Mouse (Mus musculus) CH12.LX (cell line): ENCODE measurements around the gene Kank1. TPM values are rescaled to one million over a fixed set of nuclear protein-coding genes. Genes with fewer than 3 reads are reported as not detected.

Experiments
- DNase-seq: peaks from one replicate; pipeline ENCODE4 v3.0.0-alpha.2; 2013; ENCODE audit errors: extremely low read depth
- H3K27ac ChIP-seq: 2 replicates; pipeline ENCODE4 v1.5.1; 2012; ENCODE audit warnings: low read depth, mild to moderate bottlenecking, control low read depth, moderate library complexity; ENCODE audit not compliant: insufficient read depth
- H3K27me3 ChIP-seq: replicated peaks from 2 replicates; pipeline ENCODE3; 2012; ENCODE audit warnings: inconsistent platforms
- H3K36me3 ChIP-seq, 2 experiments: replicated peaks in 1 of 2; 2 replicates each; pipeline versions ENCODE3 to v1.6.1; 2012; ENCODE audit warnings: inconsistent platforms in 1 of 2, low read length in 1 of 2, mild to moderate bottlenecking in 1 of 2, mixed read lengths in 1 of 2, moderate library complexity in 1 of 2; ENCODE audit not compliant: control insufficient read depth in 1 of 2, insufficient read depth in 1 of 2
- H3K4me1 ChIP-seq, 2 experiments: 2 replicates each; pipeline ENCODE4 v1.6.1; 2012; ENCODE audit warnings: inconsistent platforms in 1 of 2, moderate library complexity in 1 of 2; ENCODE audit not compliant: insufficient read depth in 2 of 2, control insufficient read depth in 1 of 2
- H3K4me2 ChIP-seq: 2 replicates; pipeline ENCODE4 v1.6.1; 2012; ENCODE audit warnings: low read depth, mild to moderate bottlenecking, control low read depth; ENCODE audit not compliant: poor library complexity, insufficient read depth, severe bottlenecking
- H3K4me3 ChIP-seq, 3 experiments: fragments of 150-350 bp in 1 of 3; sonication (generic) in 1 of 3; replicated peaks in 1 of 3; 2 replicates each; pipeline versions ENCODE3 to v1.5.1; 2011 to 2012; ENCODE audit warnings: low read depth in 2 of 3, low read length in 2 of 3, mild to moderate bottlenecking in 2 of 3, moderate library complexity in 2 of 3, control low read depth in 1 of 3, improper control_type of control experiment in 1 of 3, inconsistent platforms in 1 of 3, mixed read lengths in 1 of 3; ENCODE audit not compliant: poor library complexity in 1 of 3
- H3K79me2 ChIP-seq: replicated peaks from 2 replicates; pipeline ENCODE4 v1.6.1; 2012; ENCODE audit warnings: mild to moderate bottlenecking, moderate library complexity; ENCODE audit not compliant: control insufficient read depth, poor library complexity, insufficient read depth, severe bottlenecking; ENCODE audit errors: extremely low read depth
- H3K9ac ChIP-seq: 2 replicates; pipeline ENCODE4 v1.6.1; 2012; ENCODE audit warnings: low read depth, mild to moderate bottlenecking, control low read depth, moderate library complexity; ENCODE audit not compliant: insufficient read depth
- H3K9me3 ChIP-seq: replicated peaks from 2 replicates; pipeline ENCODE3; 2012; ENCODE audit warnings: low read length, inconsistent platforms, mixed read lengths
- BHLHE40 ChIP-seq: IDR thresholded peaks from 2 replicates; pipeline ENCODE4 v1.6.1; 2011; ENCODE audit warnings: mild to moderate bottlenecking, low read depth, low read length, improper control_type of control experiment
- CTCF ChIP-seq, 2 experiments: IDR thresholded peaks in 1 of 2; conservative IDR thresholded peaks in 1 of 2; 2 replicates each; pipeline ENCODE4 v1.5.1; 2011 to 2012; ENCODE audit warnings: low read depth in 2 of 2, low read length in 2 of 2, improper control_type of control experiment in 1 of 2, inconsistent platforms in 1 of 2, mild to moderate bottlenecking in 1 of 2, moderate library complexity in 1 of 2
- E2F4 ChIP-seq: IDR thresholded peaks from 2 replicates; pipeline ENCODE4 v1.6.1; 2011; ENCODE audit warnings: low read depth, low read length, improper control_type of control experiment; ENCODE audit not compliant: insufficient replicate concordance
- ETS1 ChIP-seq: conservative IDR thresholded peaks from 2 replicates; pipeline ENCODE4 v1.6.1; 2012; ENCODE audit warnings: low read depth, mild to moderate bottlenecking, inconsistent platforms, low read length, improper control_type of control experiment, moderate library complexity
- HCFC1 ChIP-seq: IDR thresholded peaks from 2 replicates; pipeline ENCODE4 v1.6.1; 2012; ENCODE audit warnings: low read depth, mild to moderate bottlenecking, inconsistent platforms, low read length, improper control_type of control experiment
- JUN ChIP-seq: IDR thresholded peaks from 2 replicates; pipeline ENCODE4 v1.6.1; 2011; ENCODE audit warnings: low read depth, mild to moderate bottlenecking, low read length, improper control_type of control experiment, moderate library complexity; ENCODE audit not compliant: insufficient read depth
- JUND ChIP-seq: conservative IDR thresholded peaks from 2 replicates; pipeline ENCODE4 v1.6.1; 2011; ENCODE audit warnings: low read depth, low read length, improper control_type of control experiment
- KAT2A ChIP-seq: IDR thresholded peaks from 2 replicates; pipeline ENCODE4 v1.6.1; 2012; ENCODE audit warnings: low read length, improper control_type of control experiment, inconsistent platforms; ENCODE audit not compliant: insufficient replicate concordance
- MAFK ChIP-seq: IDR thresholded peaks from 2 replicates; pipeline ENCODE4 v1.6.1; 2011; ENCODE audit warnings: low read length, improper control_type of control experiment; ENCODE audit not compliant: insufficient replicate concordance
- MAX ChIP-seq: IDR thresholded peaks from 2 replicates; pipeline ENCODE4 v1.6.1; 2011; ENCODE audit warnings: low read length, improper control_type of control experiment
- MAZ ChIP-seq: IDR thresholded peaks from 2 replicates; pipeline ENCODE4 v1.6.1; 2012; ENCODE audit warnings: low read depth, mild to moderate bottlenecking, inconsistent platforms, low read length, improper control_type of control experiment, moderate library complexity
- MEF2A ChIP-seq: IDR thresholded peaks from 2 replicates; pipeline ENCODE4 v1.6.1; 2014; ENCODE audit warnings: low read depth, mild to moderate bottlenecking, inconsistent platforms, low read length, improper control_type of control experiment, borderline replicate concordance
- MYC ChIP-seq: IDR thresholded peaks from 2 replicates; pipeline ENCODE4 v1.6.1; 2011; ENCODE audit warnings: low read depth, mild to moderate bottlenecking, improper control_type of control experiment, low read length
- NELFE ChIP-seq: IDR thresholded peaks from 2 replicates; pipeline ENCODE4 v1.6.1; 2011; ENCODE audit warnings: low read depth, low read length, improper control_type of control experiment
- PAX5 ChIP-seq: IDR thresholded peaks from 2 replicates; pipeline ENCODE4 v1.6.1; 2012; ENCODE audit warnings: low read length, inconsistent platforms, mixed read lengths
- POLR2A ChIP-seq: IDR thresholded peaks from 2 replicates; pipeline ENCODE4 v1.6.1; 2011; ENCODE audit warnings: low read depth, mild to moderate bottlenecking, improper control_type of control experiment, low read length
- RAD21 ChIP-seq: IDR thresholded peaks from 2 replicates; pipeline ENCODE4 v1.6.1; 2011; ENCODE audit warnings: low read depth, mild to moderate bottlenecking, low read length, improper control_type of control experiment, moderate library complexity
- SIN3A ChIP-seq: IDR thresholded peaks from 2 replicates; pipeline ENCODE4 v1.6.1; 2012; ENCODE audit warnings: low read length, improper control_type of control experiment, inconsistent platforms
- TBP ChIP-seq: conservative IDR thresholded peaks from 2 replicates; pipeline ENCODE4 v1.6.1; 2011; ENCODE audit warnings: low read depth, low read length, improper control_type of control experiment
- TCF12 ChIP-seq: IDR thresholded peaks from 2 replicates; pipeline ENCODE4 v1.6.1; 2014; ENCODE audit warnings: low read depth, mild to moderate bottlenecking, inconsistent platforms, low read length, improper control_type of control experiment
- UBTF ChIP-seq: IDR thresholded peaks from 2 replicates; pipeline ENCODE4 v1.6.1; 2012; ENCODE audit warnings: low read depth, mild to moderate bottlenecking, inconsistent platforms, low read length, improper control_type of control experiment, moderate library complexity
- USF2 ChIP-seq: conservative IDR thresholded peaks from 2 replicates; pipeline ENCODE4 v1.6.1; 2011; ENCODE audit warnings: low read depth, low read length, improper control_type of control experiment
- ZNF384 ChIP-seq: IDR thresholded peaks from 2 replicates; pipeline ENCODE4 v1.6.1; 2012; ENCODE audit warnings: low read depth, low read length, improper control_type of control experiment, inconsistent platforms
- dilution Hi-C: fragments of 300-500 bp; cut with MboI; formaldehyde crosslinking; loops from 2 replicates; pipeline ENCODE4 v1.14.3; 2020; ENCODE audit warnings: low sequenced_read_pairs; ENCODE audit not compliant: extremely low pct_unique_long_range_greater_than_20kb, extremely low pct_ligation_motif_present
- in situ Hi-C: fragments of 300-500 bp; cut with MboI; formaldehyde crosslinking; loops from 3 replicates; pipeline ENCODE4 v1.14.3; 2019; ENCODE audit warnings: low sequenced_read_pairs, low pct_ligation_motif_present, low pct_unique_long_range_greater_than_20kb, mixed read lengths
- polyA plus RNA-seq: library from polyadenylated mRNA; unstranded; fragments of >175 nt; gene quantifications from 2 replicates; pipeline ENCODE4 v1.2.1, GENCODE M21; 2012; ENCODE audit warnings: low read depth; ENCODE audit not compliant: insufficient read length
- total RNA-seq, 2 experiments: library from RNA; depleted of rRNA; stranded (reverse); fragments of 300-350 nt in 1 of 2; fragments of >200 nt in 1 of 2; gene quantifications; 2 replicates each; pipeline ENCODE4 v1.2.3; 2012 to 2014

The Kank1 gene
- total and polyA plus RNA-seq, 3 experiments, result 0.10 to 0.13 (median 0.12) TPM

- H3K27me3 ChIP-seq, result no peaks in the 10 kb centered on the region
- dilution Hi-C loops, result no loop called here
- no peaks in the 10 kb centered on the region for H3K9me3 ChIP-seq
- DNase-seq, result no peak
- TF ChIP-seq ZNF384 (no peak), USF2 (no peak), SIN3A (no peak), JUND (no peak), MAX (no peak), CTCF (conservative IDR thresholded peaks at IDR 0.05 in 1 of 2, IDR thresholded peaks at IDR 0.05 in 1 of 2; ENCODE audit: low read depth in 2 of 2, low read length in 2 of 2) (no peak), NELFE (no peak), POLR2A (no peak), E2F4 (no peak), MYC (no peak), BHLHE40 (no peak), PAX5 (no peak), MEF2A (no peak)
- H3K27ac ChIP-seq, result no peak overlapping the region
- no peak overlapping the region for H3K4me3 ChIP-seq
- H3K36me3 ChIP-seq, result no peaks in the 10 kb centered on the region
- in situ Hi-C loops, result no loop called here
- no peaks in the 10 kb centered on the region for H3K4me1 ChIP-seq
- H3K9ac ChIP-seq, result no peak overlapping the region
- H3K4me2 ChIP-seq, result no peak overlapping the region
- no peaks in the 10 kb centered on the region for H3K79me2 ChIP-seq
Measured at GRCm38 (mm10) chr19:25277761-25278160, 41.0 kb downstream of the Kank1 start.

DNA sequence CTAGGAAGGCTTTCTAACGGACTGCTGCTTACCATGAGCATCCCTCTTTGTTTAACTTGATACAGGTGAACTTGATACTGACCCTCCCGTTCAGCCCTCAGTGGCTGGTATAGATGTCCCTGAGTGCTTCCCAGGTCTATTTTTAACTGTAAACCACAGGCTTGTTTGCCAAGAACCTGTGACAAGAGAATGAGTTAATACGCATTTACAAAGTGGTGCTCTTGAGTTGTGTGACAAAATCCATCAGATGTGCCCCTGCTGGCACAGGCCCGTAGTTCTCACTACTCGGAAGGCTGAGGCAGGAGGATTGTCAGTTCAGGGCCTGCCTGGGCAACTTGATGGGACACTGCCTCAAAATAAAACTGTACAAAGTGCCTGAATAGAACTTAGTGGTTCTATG lies 42.8 kb downstream of the Kank1 start:
- Histone ChIP-seq H3K4me1 (no peaks in the 10 kb centered on the region), H3K36me3 (no peaks in the 10 kb centered on the region), H3K27ac (no peak overlapping the region), H3K9me3 (no peaks in the 10 kb centered on the region), H3K9ac (no peak overlapping the region), H3K4me3 (no peak overlapping the region), H3K27me3 (no peaks in the 10 kb centered on the region)
- dilution Hi-C loops, result no loop called here
- DNase-seq, result no peak
- in situ Hi-C loops, result no loop called here
- no peak for TF ChIP-seq BHLHE40
- TF ChIP-seq CTCF (conservative IDR thresholded peaks at IDR 0.05 in 1 of 2, IDR thresholded peaks at IDR 0.05 in 1 of 2; ENCODE audit: low read depth in 2 of 2, low read length in 2 of 2), result no peak
- no peak for TF ChIP-seq MEF2A
- no peak for TF ChIP-seq MAZ
- no peak for TF ChIP-seq TBP
- TF ChIP-seq ZNF384, result no peak
- TF ChIP-seq JUN, result no peak
- no peak for TF ChIP-seq KAT2A
- no peak for TF ChIP-seq SIN3A
- TF ChIP-seq HCFC1, result no peak
- TF ChIP-seq RAD21, result no peak
- no peak for TF ChIP-seq TCF12
- no peak for TF ChIP-seq ETS1
- no peak for TF ChIP-seq E2F4
- no peak for TF ChIP-seq MAFK
- no peak for TF ChIP-seq UBTF
- TF ChIP-seq, all 38 proteins: peak for 0
- H3K79me2 ChIP-seq, result no peaks in the 10 kb centered on the region
- H3K4me2 ChIP-seq, result no peak overlapping the region
